Mouse (Mus musculus): Measurements from ENCODE around the gene Serpini2.

- no peak for TF ChIP-seq CTCF (IDR thresholded peaks at IDR 0.05; ENCODE audit: low read depth)
- TF ChIP-seq EP300 (IDR thresholded peaks at IDR 0.05; ENCODE audit: low read depth), result no peak
Observed at GRCm38 (mm10) chr3:75297758-75298111, 27.9 kb upstream of the Serpini2 start.
